Mouse (Mus musculus) macrophage (primary cell): ENCODE measurements around the gene Atp11a. TPM values are rescaled to one million over a fixed set of nuclear protein-coding genes. Genes with fewer than 3 reads are reported as not detected.

ENCODE experiments used
- H3K27ac ChIP-seq: fragments of 350-480 bp; formaldehyde crosslinking; 2 replicates; pipeline ENCODE4 v1.9.0; 2021
- H3K36me3 ChIP-seq: fragments of 350-480 bp; formaldehyde crosslinking; 2 replicates; pipeline ENCODE4 v1.9.0; 2021; ENCODE audit errors: inconsistent target
- H3K4me3 ChIP-seq: fragments of 350-480 bp; formaldehyde crosslinking; 2 replicates; pipeline ENCODE4 v1.9.0; 2021; ENCODE audit errors: inconsistent target
- H3K79me2 ChIP-seq: fragments of 350-480 bp; formaldehyde crosslinking; 2 replicates; pipeline ENCODE4 v1.9.0; 2021; ENCODE audit errors: inconsistent target
- WGBS: methylation state at CpG from one replicate; pipeline ENCODE4 v1.1.7; 2026; ENCODE audit warnings: inconsistent platforms; ENCODE audit not compliant: missing documents; 5-methylcytosine and 5-hydroxymethylcytosine counted together
- polyA plus RNA-seq: library from polyadenylated mRNA; stranded (reverse); fragments of 250-400 nt; gene quantifications from 3 replicates; pipeline ENCODE4 v1.2.4, GENCODE M21; 2018; ENCODE audit warnings: inconsistent platforms

The Atp11a gene
- polyA plus RNA-seq, 1 experiment from 2014 or later = 18.3 TPM

DNA sequence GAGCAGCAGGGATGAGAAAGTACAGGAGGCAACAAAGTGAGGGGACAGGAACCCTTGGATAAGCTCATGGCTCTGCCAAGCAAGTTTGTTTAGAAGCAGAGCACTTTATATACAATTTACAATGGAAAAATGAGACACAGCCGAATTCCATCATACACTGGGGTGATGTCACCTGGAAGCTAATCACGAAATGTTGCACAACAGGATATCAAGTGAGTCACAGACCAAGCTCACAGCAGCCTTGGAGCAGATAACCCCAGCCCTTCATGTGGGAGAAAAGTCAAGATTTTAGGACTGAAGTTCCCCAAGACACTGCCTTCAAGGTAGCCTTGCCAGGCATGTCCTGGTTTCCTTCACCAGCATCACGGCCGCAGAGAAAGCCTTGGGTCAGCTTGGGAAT lies 22.7 kb downstream of the Atp11a start:
- peaks cover 5% of the 10 kb centered on the region; the same call in 1 of the 2 replicates for H3K79me2 ChIP-seq
- no peak overlapping the region for H3K4me3 ChIP-seq
- 53% methylated on average over 4 of the region's 4 CpGs for WGBS
- H3K36me3 ChIP-seq = no peaks in the 10 kb centered on the region
- no peak overlapping the region for H3K27ac ChIP-seq

- Histone ChIP-seq H3K36me3 (no peaks in the 10 kb centered on the region), H3K27ac (no peak overlapping the region), H3K79me2 (no peaks in the 10 kb centered on the region), H3K4me3 (no peak overlapping the region)
- WGBS = 95% methylated on average over 8 of the region's 8 CpGs
These were observed 28.7 kb downstream of the Atp11a start for GRCm38 (mm10) chr8:12785508-12785907.

DNA sequence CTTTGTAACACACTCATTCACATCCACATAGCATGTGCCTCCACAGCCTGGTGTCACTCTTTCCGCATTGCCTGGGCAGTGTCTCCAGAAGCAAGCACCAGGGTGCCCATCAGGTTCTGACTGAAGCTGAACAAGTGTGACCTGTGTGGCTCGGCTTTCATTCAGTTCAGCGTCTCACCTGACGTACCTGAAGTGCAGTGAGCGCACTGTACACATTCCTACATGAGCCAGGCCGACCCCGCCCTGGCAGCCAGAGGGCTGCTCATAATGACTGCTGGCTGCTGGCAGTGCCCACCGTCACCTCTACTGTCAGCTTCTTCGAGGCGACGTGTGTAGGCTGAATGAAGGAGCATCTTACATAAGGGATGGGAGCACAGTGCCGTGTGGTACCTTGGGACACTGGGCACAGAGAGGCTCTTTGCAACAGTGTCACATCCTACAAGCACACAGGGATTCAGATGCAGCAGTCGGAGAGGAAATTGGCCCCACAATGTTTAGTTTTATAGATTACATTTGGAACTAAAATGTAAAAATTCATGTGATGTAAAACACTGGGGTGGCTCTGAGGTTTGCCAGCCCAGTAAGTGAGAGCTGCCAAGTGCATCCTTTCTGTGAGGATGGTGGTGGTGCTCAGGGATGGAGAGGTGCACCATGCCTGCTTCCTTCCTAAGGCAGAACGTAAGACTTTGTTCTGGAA lies 29.6 kb downstream of the Atp11a start:
- Histone ChIP-seq H3K27ac (no peak overlapping the region), H3K4me3 (no peak overlapping the region), H3K79me2 (no peaks in the 10 kb centered on the region), H3K36me3 (no peaks in the 10 kb centered on the region)
- 96% methylated on average over 14 of the region's 14 CpGs for WGBS

DNA sequence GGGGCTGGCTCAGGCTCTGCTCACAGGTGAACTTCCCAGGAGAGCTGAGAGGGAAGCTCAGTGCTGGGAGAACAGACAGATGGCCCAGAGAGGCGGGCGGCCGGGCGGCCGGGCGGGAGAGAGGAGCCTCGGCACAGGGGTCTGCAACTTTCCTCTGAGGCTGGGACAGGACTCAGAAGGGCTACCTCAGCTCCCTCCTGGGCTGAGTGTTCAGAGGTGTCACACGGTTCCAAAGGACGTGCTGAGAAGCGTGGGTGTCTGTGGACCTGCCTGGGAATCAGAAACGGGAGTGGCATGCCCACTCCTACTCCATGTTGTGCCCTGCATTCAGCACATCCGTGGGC lies 30.1 kb downstream of the Atp11a start:
- no peak overlapping the region for H3K27ac ChIP-seq
- WGBS = 90% methylated on average over 12 of the region's 12 CpGs

GRCm38 (mm10) chr8:12787427-12787826 lies 30.6 kb downstream of the Atp11a start:
- H3K79me2 ChIP-seq = no peaks in the 10 kb centered on the region
- H3K27ac ChIP-seq = no peak overlapping the region
- H3K4me3 ChIP-seq = no peak overlapping the region
- H3K36me3 ChIP-seq = no peaks in the 10 kb centered on the region
- WGBS = 15% methylated on average over 5 of the region's 8 CpGs

More for the DNA sequence above, 30.1 kb downstream of the Atp11a start:
- no peaks in the 10 kb centered on the region for H3K36me3 ChIP-seq
- no peak overlapping the region for H3K4me3 ChIP-seq
- H3K79me2 ChIP-seq = no peaks in the 10 kb centered on the region

- 99% methylated on average over 9 of the region's 9 CpGs for WGBS
- Histone ChIP-seq H3K27ac (no peak overlapping the region), H3K79me2 (no peaks in the 10 kb centered on the region), H3K36me3 (no peaks in the 10 kb centered on the region), H3K4me3 (no peak overlapping the region)
These were observed 31.9 kb downstream of the Atp11a start for GRCm38 (mm10) chr8:12788695-12789094.

DNA sequence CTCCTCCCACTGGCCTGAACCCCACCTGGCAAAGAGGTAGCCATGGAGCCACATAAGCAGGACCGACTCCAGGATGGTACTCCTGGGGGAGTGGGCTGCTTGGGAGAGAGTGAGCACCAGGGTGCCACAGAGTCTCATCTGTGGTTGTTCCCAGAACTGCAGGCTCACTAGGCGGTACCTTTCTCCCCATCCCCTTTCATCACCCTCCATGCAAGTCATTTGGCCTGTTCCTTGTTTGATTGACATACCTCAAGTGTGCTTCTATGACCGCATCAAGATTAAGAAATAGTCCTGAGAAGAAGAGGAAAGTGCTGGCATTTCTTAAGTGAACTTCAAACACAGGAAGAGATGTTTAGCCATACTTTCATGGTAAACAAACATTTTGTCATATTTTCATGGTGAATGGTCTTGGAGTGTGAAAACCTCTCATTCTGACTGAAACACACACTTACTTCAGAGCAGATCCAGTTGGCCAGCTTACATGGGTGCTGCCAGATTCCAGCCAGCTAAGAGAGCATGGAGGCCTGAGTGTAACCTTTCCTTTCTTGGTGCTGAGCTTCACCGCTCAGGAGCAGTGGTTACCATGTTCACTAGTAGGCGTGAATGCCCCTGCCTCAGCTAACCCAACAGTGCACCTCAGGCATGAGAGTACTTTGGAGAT lies 38.3 kb downstream of the Atp11a start:
- Histone ChIP-seq H3K36me3 (no peaks in the 10 kb centered on the region), H3K4me3 (no peak overlapping the region), H3K79me2 (no peaks in the 10 kb centered on the region), H3K27ac (no peak overlapping the region)
- 97% methylated on average over 5 of the region's 5 CpGs for WGBS

DNA sequence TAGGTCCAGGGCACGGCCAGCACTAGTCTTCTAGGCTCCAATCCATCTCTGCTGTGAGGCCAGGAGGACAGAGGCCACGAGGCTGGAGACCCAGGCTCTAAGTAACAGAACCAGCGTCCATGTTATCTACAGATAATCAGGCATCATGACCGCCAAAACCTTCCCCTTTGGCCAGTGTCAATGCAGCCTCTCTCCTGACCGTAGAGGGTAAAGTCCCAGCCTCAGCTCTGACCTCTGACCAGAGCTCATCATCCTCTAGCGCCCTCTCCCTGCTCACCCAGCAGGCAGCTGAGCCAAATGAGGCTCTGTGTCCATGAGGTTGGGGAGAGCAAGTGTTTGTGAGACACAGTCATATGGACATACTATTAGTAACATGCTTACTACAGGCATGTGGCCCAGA lies 42.3 kb downstream of the Atp11a start:
- Histone ChIP-seq H3K27ac (no peak overlapping the region), H3K79me2 (no peaks in the 10 kb centered on the region), H3K36me3 (no peaks in the 10 kb centered on the region), H3K4me3 (no peak overlapping the region)
- WGBS = 88% methylated on average over 6 of the region's 6 CpGs

DNA sequence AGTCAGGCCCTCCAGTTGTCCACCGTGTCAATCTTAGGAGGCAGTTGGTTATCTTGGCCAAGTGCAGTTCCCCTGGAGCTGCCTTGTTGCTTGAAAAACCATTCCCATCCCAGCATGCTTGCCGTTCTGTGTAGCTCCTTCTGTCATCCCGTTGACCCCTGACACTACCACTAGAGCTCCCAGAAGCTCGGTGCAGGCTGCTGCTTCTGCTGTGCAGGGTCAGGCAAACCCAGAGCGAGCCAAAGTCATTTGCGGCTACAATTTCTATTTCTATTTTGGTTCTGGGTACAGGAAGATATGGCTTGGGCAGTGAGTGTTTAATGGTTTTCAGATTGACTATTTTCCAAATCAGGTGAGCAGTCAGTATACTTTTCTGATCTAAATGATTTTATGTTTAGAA lies 43.0 kb downstream of the Atp11a start:
- Histone ChIP-seq H3K36me3 (no peaks in the 10 kb centered on the region), H3K27ac (no peak overlapping the region), H3K4me3 (no peak overlapping the region), H3K79me2 (no peaks in the 10 kb centered on the region)
- WGBS = 87% methylated on average over 6 of the region's 6 CpGs

GRCm38 (mm10) chr8:12800246-12800645 lies 43.4 kb downstream of the Atp11a start:
- H3K4me3 ChIP-seq = no peak overlapping the region
- no peaks in the 10 kb centered on the region for H3K36me3 ChIP-seq
- WGBS = 57% methylated on average over 2 of the region's 2 CpGs
- no peak overlapping the region for H3K27ac ChIP-seq
- no peaks in the 10 kb centered on the region for H3K79me2 ChIP-seq

- 91% methylated on average over 10 of the region's 10 CpGs for WGBS
- no peak overlapping the region for H3K27ac ChIP-seq
- no peaks in the 10 kb centered on the region for H3K79me2 ChIP-seq
- H3K4me3 ChIP-seq = no peak overlapping the region
- H3K36me3 ChIP-seq = no peaks in the 10 kb centered on the region
These were observed 44.8 kb downstream of the Atp11a start for GRCm38 (mm10) chr8:12801586-12801985.

DNA sequence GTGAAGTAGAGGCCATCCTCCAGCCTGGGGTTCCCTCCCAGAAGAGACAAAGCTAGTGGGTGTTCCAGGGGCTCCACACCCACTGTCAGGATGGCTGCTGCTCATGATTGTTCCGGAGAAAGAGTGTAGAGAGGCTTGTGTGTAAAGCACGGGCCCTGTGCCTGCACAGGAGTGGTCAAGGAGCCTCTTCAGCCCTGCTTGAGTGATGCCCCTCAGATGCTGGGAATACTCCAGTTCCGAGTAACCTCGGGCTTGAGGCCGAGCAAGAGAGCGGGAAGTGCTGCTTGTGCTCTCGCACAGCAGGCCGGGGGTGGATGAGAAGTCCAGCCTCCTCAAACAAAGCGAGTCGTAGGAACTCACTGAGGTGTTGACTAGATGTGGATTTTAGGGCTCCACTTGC lies 46.3 kb downstream of the Atp11a start:
- Histone ChIP-seq H3K79me2 (no peaks in the 10 kb centered on the region), H3K36me3 (no peaks in the 10 kb centered on the region), H3K4me3 (no peak overlapping the region), H3K27ac (no peak overlapping the region)
- 97% methylated on average over 9 of the region's 10 CpGs for WGBS

GRCm38 (mm10) chr8:12804909-12805308 lies 48.1 kb downstream of the Atp11a start:
- Histone ChIP-seq H3K27ac (no peak overlapping the region), H3K4me3 (no peak overlapping the region), H3K79me2 (no peaks in the 10 kb centered on the region), H3K36me3 (no peaks in the 10 kb centered on the region)
- 86% methylated on average over 5 of the region's 5 CpGs for WGBS

GRCm38 (mm10) chr8:12805569-12805968 lies 48.8 kb downstream of the Atp11a start:
- Histone ChIP-seq H3K79me2 (no peaks in the 10 kb centered on the region), H3K4me3 (no peak overlapping the region)
- 95% methylated on average over 4 of the region's 4 CpGs for WGBS

DNA sequence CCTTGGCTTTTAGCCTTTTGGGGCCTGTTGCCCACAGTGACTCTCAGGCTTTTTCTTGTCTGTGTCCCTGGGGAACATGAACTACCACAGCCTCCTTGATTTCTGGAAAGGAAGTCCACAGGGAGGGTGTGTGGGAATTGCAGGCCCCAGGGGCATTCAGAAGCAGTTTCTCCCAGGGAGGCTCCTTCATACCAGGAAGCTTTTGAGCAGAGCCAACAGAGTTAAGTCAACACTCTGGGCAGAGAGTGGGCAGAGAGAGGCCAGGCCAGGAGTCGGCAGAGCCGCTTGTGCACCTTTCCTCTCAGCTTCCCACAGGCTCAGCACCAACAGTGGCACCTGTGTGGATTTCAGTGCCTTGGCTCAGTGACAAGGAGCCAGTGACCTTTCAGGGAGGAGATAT lies 51.2 kb downstream of the Atp11a start:
- no peaks in the 10 kb centered on the region for H3K79me2 ChIP-seq
- no peak overlapping the region for H3K27ac ChIP-seq
- no peak overlapping the region for H3K4me3 ChIP-seq
- 93% methylated on average over 2 of the region's 2 CpGs for WGBS
- peaks cover 11% of the 10 kb centered on the region; the same call in 1 of the 2 replicates for H3K36me3 ChIP-seq

More at GRCm38 (mm10) chr8:12805569-12805968, 48.8 kb downstream of the Atp11a start:
- H3K36me3 ChIP-seq = no peaks in the 10 kb centered on the region
- H3K27ac ChIP-seq = no peak overlapping the region
